Mouse (Mus musculus) liver, adult (tissue): ENCODE measurements at regions not wholly inside any gene's neighbourhood (a gene's known extent, or its start where the extent isn't known, plus 50 kb on each side); places are given as distances from the start of the nearest gene placed in this dataset.

Experiments
- GATA4 ChIP-seq: IDR thresholded peaks from 2 replicates; pipeline ENCODE4 v1.6.1; 2014; ENCODE audit warnings: mild to moderate bottlenecking, low read length; ENCODE audit not compliant: insufficient replicate concordance

DNA sequence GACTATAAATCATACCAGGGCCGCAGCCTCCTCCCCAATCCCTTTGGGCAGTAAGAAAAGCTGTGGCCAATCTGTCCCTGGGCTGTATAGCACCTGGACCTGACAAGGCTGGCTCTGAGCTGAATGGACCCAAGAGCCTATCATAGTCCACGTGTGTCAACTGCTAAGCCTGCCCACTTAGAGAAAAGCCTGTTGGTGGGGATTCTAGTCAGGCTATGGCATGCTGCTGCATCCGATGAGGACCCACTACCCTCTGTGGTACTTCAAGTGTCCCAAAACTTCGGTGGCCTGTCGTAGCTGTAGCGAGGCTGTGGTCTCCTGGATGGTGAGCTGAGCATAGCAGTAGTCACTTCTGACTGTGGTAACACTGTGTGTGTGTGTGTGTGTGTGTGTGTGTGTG is 57.4 kb upstream of the Ppara start:
- no peak for TF ChIP-seq GATA4

- no peak for TF ChIP-seq GATA4
These were observed 56.9 kb upstream of the Ppara start for GRCm38 (mm10) chr15:85677855-85678254.

DNA sequence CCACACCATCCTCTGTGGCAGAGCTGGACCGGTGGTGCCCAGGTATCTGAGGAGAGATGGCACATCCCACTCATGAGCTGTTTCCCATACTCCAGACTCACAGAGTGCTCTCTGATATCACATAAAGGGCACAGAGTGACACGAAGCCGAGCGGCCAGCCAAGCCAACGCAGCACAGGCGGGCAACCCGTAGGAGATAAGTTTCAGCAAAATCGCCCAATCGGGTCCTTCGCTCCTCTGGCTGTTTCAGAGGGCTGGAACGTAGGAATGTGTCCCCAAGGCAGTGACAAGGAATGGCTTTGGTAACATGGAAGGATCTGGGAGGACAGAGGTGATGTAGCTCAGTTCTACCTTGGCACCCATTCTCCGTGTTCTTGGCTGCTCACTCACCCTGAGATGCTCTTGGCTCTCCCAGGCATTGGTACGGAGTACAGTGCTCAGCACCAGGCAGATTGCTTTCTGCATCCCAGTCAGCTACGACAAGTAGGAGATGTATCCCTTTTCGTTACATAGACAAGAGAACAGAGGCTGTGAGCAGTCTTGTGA is 56.4 kb upstream of the Ppara start:
- TF ChIP-seq GATA4, result no peak

DNA sequence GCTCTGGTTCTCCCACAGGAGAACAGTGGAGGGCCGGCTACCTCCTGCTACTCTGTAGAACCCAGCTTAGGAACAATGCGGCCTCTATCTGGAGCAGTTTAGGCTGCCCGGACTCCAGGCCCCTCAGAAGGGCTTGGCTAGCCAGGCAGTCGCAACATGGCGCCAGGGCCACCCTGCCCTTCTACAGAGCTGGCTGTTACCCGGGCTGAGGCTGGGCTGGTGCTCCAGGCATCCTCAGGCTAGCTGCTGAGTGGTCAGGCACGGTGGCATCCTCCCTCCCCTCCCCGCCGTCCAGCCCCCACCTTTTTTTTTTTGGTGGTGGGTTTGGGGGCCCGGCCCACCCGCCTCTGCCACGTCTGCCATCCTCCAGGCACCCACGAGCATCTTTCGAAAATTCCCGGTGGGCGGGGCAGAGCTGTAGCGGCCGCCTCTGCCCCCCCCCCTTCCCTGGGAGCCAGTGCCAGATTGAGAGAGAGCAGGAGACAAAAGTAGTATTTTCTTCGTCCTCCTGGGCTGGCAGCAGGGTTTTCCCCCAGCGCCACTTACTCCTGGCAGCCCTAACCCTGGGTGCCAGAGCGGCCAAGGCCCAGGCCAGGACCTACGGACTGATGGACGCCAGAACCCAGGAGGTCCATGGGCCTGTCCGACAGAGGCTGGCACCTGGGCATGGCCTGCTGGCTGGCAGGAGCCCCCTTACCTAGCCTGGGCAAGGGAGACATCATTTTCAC is 55.6 kb upstream of the Ppara start:
- no peak for TF ChIP-seq GATA4

GRCm38 (mm10) chr15:85679864-85680428 is 54.8 kb upstream of the Ppara start:
- no peak for TF ChIP-seq GATA4

GRCm38 (mm10) chr15:85680460-85681224 is 54.1 kb upstream of the Ppara start:
- no peak for TF ChIP-seq GATA4

- TF ChIP-seq GATA4, result no peak
These were observed 52.7 kb upstream of the Ppara start for GRCm38 (mm10) chr15:85682116-85682515.

DNA sequence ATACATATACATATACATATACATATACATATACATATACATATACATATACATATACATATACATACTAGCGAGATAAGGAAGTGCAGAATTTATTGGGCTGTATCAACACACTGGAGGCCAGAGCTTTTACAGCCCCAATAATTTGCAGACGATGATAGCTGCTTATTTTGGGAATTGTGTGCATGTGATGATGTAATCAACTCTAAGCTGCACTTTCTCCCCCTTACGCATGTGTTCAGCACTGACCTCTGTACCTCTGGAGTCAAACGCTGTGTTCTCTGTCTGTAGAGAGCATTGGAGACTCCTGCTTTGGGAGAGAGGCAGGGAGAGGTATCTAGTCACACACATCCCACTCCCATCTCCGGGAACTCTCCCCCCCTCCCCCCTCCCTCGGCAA is 52.0 kb upstream of the Ppara start:
- TF ChIP-seq GATA4, result no peak

DNA sequence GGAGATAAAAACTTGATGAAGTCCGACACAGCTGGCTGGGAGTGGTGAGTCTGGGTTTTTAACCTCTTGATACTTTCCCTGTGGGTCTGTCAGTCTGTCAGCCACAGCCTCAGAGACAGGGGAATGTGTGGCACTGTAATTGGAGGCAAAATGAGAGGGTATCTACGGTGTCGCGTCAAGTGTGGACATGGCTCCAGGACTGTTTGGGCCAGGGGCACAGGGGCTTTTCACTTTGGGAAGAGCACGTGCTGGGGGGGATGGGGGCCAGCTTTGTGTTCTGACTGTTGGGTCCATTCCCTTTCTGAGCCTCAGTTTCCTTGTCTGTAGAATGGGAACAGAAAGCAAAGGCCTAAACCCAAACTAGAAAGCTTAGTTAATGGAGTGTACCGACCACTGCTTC is 51.5 kb upstream of the Ppara start:
- TF ChIP-seq GATA4, result no peak

DNA sequence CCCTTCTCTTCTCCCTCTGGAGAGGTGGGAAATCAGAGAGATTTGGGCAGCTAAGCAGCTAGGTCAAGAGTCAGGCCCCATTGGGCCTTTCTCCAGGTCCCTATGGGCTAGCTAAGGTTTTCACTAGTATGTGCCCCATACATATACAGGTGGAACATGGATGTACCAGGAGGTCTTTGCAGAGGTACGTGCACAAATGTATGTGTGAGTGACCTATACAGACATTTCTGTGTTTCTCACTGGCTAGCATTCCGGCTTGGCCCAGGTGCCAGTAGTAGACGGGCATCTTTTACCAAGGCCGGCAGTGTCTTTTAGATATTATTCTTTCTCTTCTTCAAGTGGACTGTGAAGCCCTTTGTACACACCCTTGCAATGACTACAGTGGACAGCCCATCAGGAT is 51.1 kb upstream of the Ppara start:
- TF ChIP-seq GATA4, result no peak

DNA sequence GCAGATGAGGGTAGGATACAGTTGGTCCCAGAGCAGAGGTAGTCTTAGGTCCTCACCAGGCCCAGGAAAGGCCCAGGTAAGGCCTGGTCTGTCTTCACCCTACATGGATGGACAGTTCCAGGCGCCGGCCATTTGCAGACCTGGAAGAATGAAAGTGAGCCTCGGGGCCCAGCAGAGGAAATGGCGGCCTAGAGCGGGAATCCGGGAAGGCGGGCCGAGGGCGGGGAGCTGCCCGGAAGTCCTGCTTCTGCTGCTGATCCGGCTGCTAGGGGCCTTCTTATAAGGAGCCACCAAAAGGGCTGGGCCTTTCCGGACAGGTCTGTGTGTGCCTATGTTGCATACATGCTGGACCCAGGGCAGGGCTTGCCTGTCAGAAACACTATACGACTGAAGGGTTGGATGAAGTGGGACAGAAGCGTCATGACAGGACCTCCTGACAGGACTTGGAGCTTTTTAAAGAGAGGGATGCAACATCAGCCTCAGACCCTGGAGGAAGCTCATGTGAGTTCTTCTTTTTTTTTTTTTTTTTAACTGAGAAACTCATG is 50.5 kb upstream of the Ppara start:
- TF ChIP-seq GATA4, result no peak

DNA sequence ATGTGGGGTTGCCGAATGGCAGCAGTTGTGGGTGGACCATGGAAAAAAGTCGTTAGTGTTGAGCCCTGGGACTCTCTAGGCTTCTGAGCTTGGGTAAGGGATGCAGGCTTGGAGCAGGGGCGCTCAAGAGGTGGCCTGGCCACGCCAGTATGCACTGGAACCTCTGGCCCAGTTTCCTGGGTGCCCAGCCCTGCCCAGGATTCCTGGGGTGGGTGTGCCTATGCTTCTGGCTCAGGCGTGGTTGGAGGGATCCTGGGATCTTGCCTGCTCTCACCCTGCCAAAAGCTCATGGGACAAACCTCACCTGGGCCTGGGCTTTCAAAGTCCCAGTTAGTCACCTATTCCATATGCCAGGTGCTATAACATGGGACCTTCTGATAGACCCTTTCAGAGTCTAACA is 49.9 kb upstream of the Ppara start:
- no peak for TF ChIP-seq GATA4
